Mouse (Mus musculus) midbrain, postnatal 0 days (tissue): ENCODE results near the gene Acbd4. TPM values are rescaled to one million over a fixed set of nuclear protein-coding genes. Genes with fewer than 3 reads are reported as not detected.

ENCODE experiments used
- ATAC-seq: fragments of 200-750 bp; cut with Nextera tagmentation; 2 replicates; pipeline ENCODE4 v1.8.0; 2017; ENCODE audit warnings: moderate number of reproducible peaks, mild to moderate bottlenecking, moderate TSS enrichment, moderate library complexity; ENCODE audit not compliant: low FRiP score
- DNase-seq: peaks from one replicate; pipeline ENCODE4 v3.0.0-alpha.2; 2015; ENCODE audit warnings: low spot score
- H3K27ac ChIP-seq: fragments of 300-500 bp; sonication (generic); 2 replicates; pipeline ENCODE4 v1.5.1; 2014; ENCODE audit warnings: low read depth, mild to moderate bottlenecking, low read length, mixed read lengths
- H3K27me3 ChIP-seq: fragments of 300-500 bp; sonication (generic); 2 replicates; pipeline ENCODE4 v1.6.1; 2014; ENCODE audit warnings: low read length, control low read depth, mixed read lengths; ENCODE audit not compliant: insufficient read depth
- H3K36me3 ChIP-seq: fragments of 300-500 bp; sonication (generic); 2 replicates; pipeline ENCODE4 v1.6.1; 2014; ENCODE audit warnings: low read length, control low read depth, mixed read lengths; ENCODE audit not compliant: insufficient read depth
- H3K4me1 ChIP-seq: fragments of 300-500 bp; sonication (generic); 2 replicates; pipeline ENCODE4 v1.6.1; 2014; ENCODE audit warnings: mild to moderate bottlenecking, control low read depth, antibody characterized with exemption, low read length, mixed read lengths; ENCODE audit not compliant: insufficient read depth
- H3K4me2 ChIP-seq: fragments of 300-500 bp; sonication (generic); 2 replicates; pipeline ENCODE4 v1.6.1; 2014; ENCODE audit warnings: low read depth, mild to moderate bottlenecking, low read length, mixed read lengths; ENCODE audit not compliant: poor library complexity, severe bottlenecking
- H3K4me3 ChIP-seq: fragments of 300-500 bp; sonication (generic); 2 replicates; pipeline ENCODE4 v1.5.1; 2014; ENCODE audit warnings: low read depth, mild to moderate bottlenecking, low read length, moderate library complexity
- H3K9ac ChIP-seq: fragments of 300-500 bp; sonication (generic); replicated peaks from 2 replicates; pipeline ENCODE4 v1.6.1; 2014; ENCODE audit warnings: mild to moderate bottlenecking, low read length, moderate library complexity, mixed read lengths; ENCODE audit not compliant: poor library complexity, severe bottlenecking
- H3K9me3 ChIP-seq: fragments of 300-500 bp; sonication (generic); 2 replicates; pipeline ENCODE4 v1.6.1; 2016; ENCODE audit warnings: low read length, control low read depth
- CTCF ChIP-seq: IDR thresholded peaks from 2 replicates; pipeline ENCODE4 v1.5.1; 2016; ENCODE audit warnings: antibody characterized with exemption, mild to moderate bottlenecking
- WGBS: fragments of 180-500 bp; shearing (Covaris S2); extraction: QIAGEN DNeasy Blood & Tissue Kit; methylation state at CpG from one replicate; pipeline ENCODE4 v1.1.7; 2014; 5-methylcytosine and 5-hydroxymethylcytosine counted together
- polyA plus RNA-seq: library from polyadenylated mRNA; unstranded; fragments of >200 nt; fragmentation: Nextera tagmentation; extraction: Ambion mirVana; gene quantifications from 2 replicates; pipeline ENCODE4 v1.2.1, GENCODE M21; 2015
- total RNA-seq: library from RNA; depleted of rRNA; stranded (reverse); fragments of >200 nt; gene quantifications from 2 replicates; pipeline ENCODE4 v1.2.3, GENCODE M21; 2014

Gene Acbd4
- total and polyA plus RNA-seq, 2 experiments from 2014 or later: 17.5 to 22.9 TPM

DNA sequence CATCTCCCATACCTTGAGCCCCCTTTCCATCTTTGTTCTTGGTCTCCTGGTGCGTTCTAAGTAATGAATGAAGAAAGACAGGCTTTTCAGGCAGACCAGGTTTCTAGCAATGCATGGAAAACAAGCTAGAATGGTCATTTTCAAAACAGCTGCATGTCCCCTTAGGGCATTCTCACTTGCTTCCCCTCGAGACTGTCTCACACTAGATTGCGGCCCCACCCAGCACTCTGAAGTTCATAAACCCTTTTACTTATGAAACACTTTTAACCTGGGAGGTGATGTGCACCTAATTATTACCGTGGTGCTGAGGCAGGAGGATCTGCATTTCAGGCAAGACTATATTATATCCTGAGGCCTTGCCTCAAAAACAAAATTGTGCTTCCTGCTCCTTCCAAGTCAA, 12.3 kb downstream of the Acbd4 start:
- H3K9me3 ChIP-seq: no peaks in the 10 kb centered on the region
- H3K27ac ChIP-seq: no peak overlapping the region
- H3K4me2 ChIP-seq: no peak overlapping the region
- H3K27me3 ChIP-seq: peaks cover 13% of the 10 kb centered on the region; the same call in 1 of the 2 replicates
- ATAC-seq (no peak), DNase-seq (no peak)
- no peaks in the 10 kb centered on the region for H3K36me3 ChIP-seq
- peaks cover 5% of the 10 kb centered on the region for H3K4me1 ChIP-seq
- no peak overlapping the region for H3K4me3 ChIP-seq
- WGBS: 76% methylated on average over 4 of the region's 4 CpGs
- TF ChIP-seq CTCF: no peak
- no peak overlapping the region for H3K9ac ChIP-seq

DNA sequence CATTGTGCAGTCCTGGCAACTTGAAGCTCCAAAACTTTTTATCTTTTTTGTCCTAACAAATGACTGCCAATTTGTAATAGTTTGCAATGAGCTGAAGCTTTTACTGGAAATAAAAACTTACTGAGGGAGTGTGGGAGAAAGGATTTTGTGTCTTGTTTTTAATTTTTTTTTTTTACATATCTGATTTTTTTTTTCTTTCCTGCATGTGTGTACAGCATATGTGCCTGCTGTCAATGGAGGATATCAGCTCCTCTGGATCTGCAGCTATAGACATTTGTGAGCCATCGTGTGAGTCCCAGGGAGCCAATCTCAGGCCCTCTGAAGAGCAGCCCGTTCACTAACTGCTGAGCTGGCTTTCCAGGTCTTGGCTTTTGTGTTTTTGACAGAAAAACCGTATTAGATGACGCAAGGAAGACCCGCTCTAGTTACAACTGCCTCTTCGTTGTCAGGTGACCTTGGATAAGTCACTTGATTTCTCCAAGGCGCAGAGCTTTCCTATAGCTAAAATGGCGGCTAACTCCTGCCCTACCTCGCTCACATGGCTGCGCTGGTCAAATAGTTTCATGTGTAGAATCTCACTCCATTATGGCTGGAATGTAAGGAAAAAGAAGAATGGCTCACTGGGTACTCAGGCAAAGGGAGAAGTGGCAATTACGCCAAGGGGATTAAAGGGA, 12.9 kb downstream of the Acbd4 start:
- peak overlapping the region; percentile 81 for H3K9ac ChIP-seq

DNA sequence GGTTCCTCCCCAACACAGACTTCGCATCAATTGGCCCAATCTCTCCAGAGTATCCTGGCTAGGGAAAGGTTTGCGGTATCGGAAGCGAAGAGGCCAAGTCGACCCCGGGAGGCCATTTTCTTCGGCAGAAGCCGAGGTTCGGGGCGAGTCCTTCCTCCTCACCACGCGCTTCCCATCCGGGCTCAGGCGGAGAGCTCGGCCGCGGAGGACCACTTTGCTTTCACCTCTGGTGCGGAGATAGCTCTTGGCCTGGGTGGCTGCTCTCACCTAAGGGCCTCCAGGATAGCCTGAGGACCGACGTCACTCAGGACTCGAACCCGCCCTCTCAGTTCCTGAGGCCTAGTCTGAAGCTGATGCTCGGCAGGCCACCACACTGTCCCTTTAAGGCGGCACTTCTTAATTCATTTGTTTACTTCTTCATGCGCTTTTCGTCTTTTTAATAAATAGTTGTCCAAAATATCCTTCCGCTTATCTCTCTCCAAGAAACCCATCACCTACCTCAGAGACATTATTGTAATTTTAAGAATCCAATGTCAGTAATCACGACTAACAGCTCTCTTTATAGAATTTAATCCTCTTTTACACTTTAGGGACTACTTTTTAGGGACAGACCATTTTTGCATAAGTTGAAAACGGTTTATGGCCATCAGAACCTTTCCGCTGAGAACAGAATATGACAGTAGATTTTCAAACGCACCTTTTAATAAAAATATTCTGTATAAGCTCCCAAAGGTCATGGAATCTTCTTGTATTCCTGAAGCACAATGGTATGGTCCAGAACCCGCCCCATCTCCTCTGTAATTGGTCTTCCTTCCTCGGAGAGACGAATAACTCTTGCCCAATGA, 13.9 kb downstream of the Acbd4 start:
- Histone ChIP-seq H3K36me3 (no peaks in the 10 kb centered on the region), H3K4me2 (peak overlapping the region; percentile 58), H3K9ac (peak overlapping the region; percentile 81), H3K4me1 (peaks cover 5% of the 10 kb centered on the region), H3K27me3 (peaks cover 13% of the 10 kb centered on the region; the same call in 1 of the 2 replicates), H3K4me3 (peak overlapping the region; percentile 60), H3K27ac (peak overlapping the region; percentile 88), H3K9me3 (no peaks in the 10 kb centered on the region)
- TF ChIP-seq CTCF: no peak; the same call in 1 of the 2 replicates
- ATAC-seq (peak; percentile 67), DNase-seq (peak; percentile 94)
- under 1% methylated on average over 34 of the region's 34 CpGs for WGBS

More for the DNA sequence above, 12.9 kb downstream of the Acbd4 start:
- no peaks in the 10 kb centered on the region for H3K36me3 ChIP-seq
- no peak for ATAC-seq
- no peak for TF ChIP-seq CTCF
- DNase-seq: no peak
- 85% methylated on average over 11 of the region's 11 CpGs for WGBS
- H3K4me2 ChIP-seq: peak overlapping the region; percentile 58
- H3K9me3 ChIP-seq: no peaks in the 10 kb centered on the region
- H3K4me3 ChIP-seq: peak overlapping the region; percentile 60
- peaks cover 13% of the 10 kb centered on the region; the same call in 1 of the 2 replicates for H3K27me3 ChIP-seq
- H3K27ac ChIP-seq: peak overlapping the region; percentile 88
- H3K4me1 ChIP-seq: peaks cover 5% of the 10 kb centered on the region

GRCm38 (mm10) chr11:103116008-103116818, 14.7 kb downstream of the Acbd4 start, which contains the start of gene Hexim1:
Hexim1 (plus strand) TSS chr11:103116231.
- DNase-seq: peak; percentile 100
- Histone ChIP-seq H3K27ac (peak within 1 kb of the TSS; percentile 88), H3K4me2 (peak within 1 kb of the TSS; percentile 92), H3K36me3 (no peaks in the 10 kb centered on the region), H3K27me3 (peaks cover 7% of the 10 kb centered on the region; the same call in 1 of the 2 replicates), H3K4me1 (peaks cover 5% of the 10 kb centered on the region), H3K4me3 (peak within 1 kb of the TSS; percentile 60), H3K9me3 (no peaks in the 10 kb centered on the region), H3K9ac (peak within 1 kb of the TSS; percentile 81)
- WGBS: under 1% methylated on average over 53 of the region's 53 CpGs
- TF ChIP-seq CTCF: no peak
- peak; percentile 95 for ATAC-seq

DNA sequence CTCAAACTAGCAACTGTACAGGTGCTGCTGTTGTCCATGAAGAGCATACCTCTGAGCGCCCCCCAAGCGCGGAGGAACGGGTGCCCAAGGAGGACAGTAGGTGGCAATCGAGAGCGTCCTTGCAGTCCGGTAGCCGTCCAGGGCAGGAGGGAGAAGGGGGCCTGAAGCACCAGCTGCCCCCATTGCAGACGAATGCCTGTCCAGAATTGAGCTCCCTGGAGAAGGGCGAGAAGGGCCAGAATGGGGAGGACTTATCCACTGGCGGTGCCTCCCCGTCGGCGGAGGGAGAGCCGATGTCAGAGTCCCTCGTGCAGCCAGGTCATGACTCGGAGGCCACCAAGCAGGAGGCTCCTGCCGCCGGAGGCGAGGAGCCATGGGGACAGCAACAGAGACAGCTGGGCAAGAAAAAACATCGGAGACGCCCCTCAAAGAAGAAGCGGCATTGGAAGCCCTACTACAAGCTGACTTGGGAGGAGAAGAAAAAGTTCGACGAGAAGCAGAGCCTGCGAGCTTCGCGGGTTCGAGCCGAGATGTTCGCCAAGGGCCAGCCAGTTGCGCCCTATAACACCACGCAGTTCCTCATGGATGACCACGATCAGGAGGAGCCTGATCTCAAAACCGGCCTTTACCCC, 15.6 kb downstream of the Acbd4 start:
- ATAC-seq: no peak
- peak; percentile 81 for TF ChIP-seq CTCF
- no peaks in the 10 kb centered on the region for H3K9me3 ChIP-seq
- no peaks in the 10 kb centered on the region for H3K36me3 ChIP-seq
- H3K4me3 ChIP-seq: peak overlapping the region; percentile 60
- H3K4me1 ChIP-seq: peaks cover 5% of the 10 kb centered on the region
- no peaks in the 10 kb centered on the region for H3K27me3 ChIP-seq
- H3K27ac ChIP-seq: peak overlapping the region; percentile 75
- DNase-seq: peak; percentile 82
- peak overlapping the region; percentile 92 for H3K4me2 ChIP-seq
- H3K9ac ChIP-seq: peak overlapping the region; percentile 73
- WGBS: under 1% methylated on average over 35 of the region's 35 CpGs
